Mouse (Mus musculus) hindbrain, embryonic 11.5 days (tissue): ENCODE data around the gene Pitpnm3. TPM values are rescaled to one million over a fixed set of nuclear protein-coding genes. Genes with fewer than 3 reads are reported as not detected.

Experiments used
- ATAC-seq: fragments of 200-750 bp; cut with Nextera tagmentation; 2 replicates; pipeline ENCODE4 v1.8.0; 2017; ENCODE audit warnings: mild to moderate bottlenecking, moderate TSS enrichment, moderate library complexity; ENCODE audit not compliant: low FRiP score
- DNase-seq: peaks from one replicate; pipeline ENCODE4 v3.0.0-alpha.2; 2015; ENCODE audit warnings: low spot score
- H3K27ac ChIP-seq: fragments of 300-500 bp; sonication (generic); 2 replicates; pipeline ENCODE4 v1.5.1; 2014; ENCODE audit warnings: mild to moderate bottlenecking, low read depth, low read length
- H3K27me3 ChIP-seq: fragments of 300-500 bp; sonication (generic); 2 replicates; pipeline ENCODE4 v1.6.1; 2014; ENCODE audit warnings: mild to moderate bottlenecking, low read length, moderate library complexity, mixed read lengths; ENCODE audit not compliant: control insufficient read depth, insufficient read depth
- H3K36me3 ChIP-seq: fragments of 300-500 bp; sonication (generic); 2 replicates; pipeline ENCODE4 v1.6.1; 2014; ENCODE audit warnings: mild to moderate bottlenecking, low read length, moderate library complexity, mixed read lengths; ENCODE audit not compliant: control insufficient read depth, insufficient read depth
- H3K4me1 ChIP-seq: fragments of 300-500 bp; sonication (generic); replicated peaks from 2 replicates; pipeline ENCODE4 v1.6.1; 2014; ENCODE audit warnings: low read length, mixed read lengths; ENCODE audit not compliant: control insufficient read depth, insufficient read depth
- H3K4me2 ChIP-seq: fragments of 300-500 bp; sonication (generic); replicated peaks from 2 replicates; pipeline ENCODE4 v1.6.1; 2014; ENCODE audit warnings: mild to moderate bottlenecking, low read depth, low read length
- H3K4me3 ChIP-seq: fragments of 300-500 bp; sonication (generic); 2 replicates; pipeline ENCODE4 v1.5.1; 2014; ENCODE audit warnings: low read depth, low read length
- H3K9ac ChIP-seq: fragments of 300-500 bp; sonication (generic); 2 replicates; pipeline ENCODE4 v1.6.1; 2014; ENCODE audit warnings: low read depth, low read length
- H3K9me3 ChIP-seq: fragments of 300-500 bp; sonication (generic); 2 replicates; pipeline ENCODE4 v1.6.1; 2016; ENCODE audit warnings: low read length; ENCODE audit not compliant: control insufficient read depth
- WGBS: fragments of 180-500 bp; shearing (Covaris S2); extraction: QIAGEN DNeasy Blood & Tissue Kit; methylation state at CpG from one replicate; pipeline ENCODE4 v1.1.7; 2014; 5-methylcytosine and 5-hydroxymethylcytosine counted together
- polyA plus RNA-seq: library from polyadenylated mRNA; unstranded; fragments of >200 nt; fragmentation: Nextera tagmentation; extraction: Ambion mirVana; gene quantifications from 2 replicates; pipeline ENCODE4 v1.2.1, GENCODE M21; 2014

Pitpnm3 gene
- polyA plus RNA-seq, 1 experiment from 2014 or later: 0.48 TPM

DNA sequence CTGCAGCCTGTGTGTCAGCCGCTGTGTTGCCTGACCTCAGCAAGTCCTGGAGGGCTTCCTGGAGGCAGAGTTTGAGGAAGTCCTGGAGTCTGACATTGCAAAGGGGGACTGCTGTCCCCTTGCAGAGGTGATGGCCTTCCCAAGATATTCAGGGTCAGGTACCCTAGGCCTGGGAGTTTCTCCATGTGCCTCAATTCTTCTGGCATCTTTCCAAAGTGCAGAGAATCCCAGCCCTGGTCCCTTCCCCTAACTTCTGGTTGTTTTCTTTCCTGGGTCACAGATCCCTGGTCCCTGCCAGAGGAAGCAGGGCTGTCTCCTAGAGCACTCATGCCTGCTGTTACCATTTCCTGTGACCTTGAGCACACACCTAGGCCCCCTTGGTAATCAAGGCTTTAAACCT, 3.9 kb downstream of the Pitpnm3 start:
- WGBS: 95% methylated on average over 1 of the region's 1 CpGs
- H3K4me1 ChIP-seq: peaks cover 5% of the 10 kb centered on the region; the same call in 1 of the 2 replicates
- H3K36me3 ChIP-seq: no peaks in the 10 kb centered on the region
- H3K9ac ChIP-seq: no peak overlapping the region
- no peak for ATAC-seq
- H3K4me3 ChIP-seq: no peak overlapping the region
- no peaks in the 10 kb centered on the region for H3K9me3 ChIP-seq
- H3K27me3 ChIP-seq: peaks cover 26% of the 10 kb centered on the region
- no peak overlapping the region for H3K4me2 ChIP-seq
- no peak overlapping the region for H3K27ac ChIP-seq
- no peak for DNase-seq

DNA sequence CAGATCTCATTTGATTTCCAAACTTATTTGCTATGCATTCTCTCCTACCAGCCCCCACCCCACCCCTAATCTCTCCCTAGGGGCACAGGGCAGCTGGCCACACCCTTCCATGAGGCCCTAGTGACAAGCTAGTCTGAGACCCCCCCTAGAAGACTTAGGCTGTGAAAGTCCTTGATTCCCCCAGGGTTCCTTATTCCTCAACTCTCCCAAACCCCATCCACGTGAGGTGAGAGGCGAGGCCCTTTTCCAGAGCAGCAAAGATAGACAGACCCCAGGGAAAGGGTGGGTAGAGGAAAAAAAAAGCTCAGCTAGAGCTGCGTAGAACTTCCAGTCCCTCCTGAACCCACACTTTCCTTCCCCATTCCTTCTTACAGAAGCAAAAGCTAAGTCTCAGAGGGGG, 4.7 kb downstream of the Pitpnm3 start:
- ATAC-seq (no peak), DNase-seq (no peak)
- H3K36me3 ChIP-seq: no peaks in the 10 kb centered on the region
- WGBS: 79% methylated on average over 3 of the region's 3 CpGs
- H3K4me3 ChIP-seq: no peak overlapping the region
- no peak overlapping the region for H3K27ac ChIP-seq
- no peak overlapping the region for H3K4me2 ChIP-seq
- H3K27me3 ChIP-seq: peaks cover 22% of the 10 kb centered on the region
- no peak overlapping the region for H3K9ac ChIP-seq
- H3K4me1 ChIP-seq: peaks cover 5% of the 10 kb centered on the region; the same call in 1 of the 2 replicates
- no peaks in the 10 kb centered on the region for H3K9me3 ChIP-seq

- Histone ChIP-seq H3K9ac (no peak overlapping the region), H3K4me1 (peaks cover 5% of the 10 kb centered on the region; the same call in 1 of the 2 replicates), H3K36me3 (no peaks in the 10 kb centered on the region), H3K27ac (no peak overlapping the region), H3K4me3 (no peak overlapping the region), H3K4me2 (no peak overlapping the region), H3K9me3 (no peaks in the 10 kb centered on the region), H3K27me3 (peaks cover 22% of the 10 kb centered on the region)
- ATAC-seq: no peak
- 56% methylated on average over 3 of the region's 3 CpGs for WGBS
- DNase-seq: no peak
These were observed 5.1 kb downstream of the Pitpnm3 start for GRCm38 (mm10) chr11:72130472-72130871.

GRCm38 (mm10) chr11:72130021-72130420, 5.6 kb downstream of the Pitpnm3 start:
- DNase-seq: no peak
- H3K9ac ChIP-seq: no peak overlapping the region
- H3K27me3 ChIP-seq: peaks cover 19% of the 10 kb centered on the region
- H3K36me3 ChIP-seq: no peaks in the 10 kb centered on the region
- H3K9me3 ChIP-seq: no peaks in the 10 kb centered on the region
- H3K27ac ChIP-seq: no peak overlapping the region
- 16% methylated on average over 11 of the region's 11 CpGs for WGBS
- no peak overlapping the region for H3K4me3 ChIP-seq
- H3K4me2 ChIP-seq: no peak overlapping the region
- peaks cover under 1% of the 10 kb centered on the region; the same call in 1 of the 2 replicates for H3K4me1 ChIP-seq
- no peak for ATAC-seq

GRCm38 (mm10) chr11:72129032-72129894, 6.3 kb downstream of the Pitpnm3 start:
- H3K27ac ChIP-seq: no peak overlapping the region
- H3K27me3 ChIP-seq: peaks cover 12% of the 10 kb centered on the region
- no peaks in the 10 kb centered on the region for H3K4me1 ChIP-seq
- ATAC-seq (no peak), DNase-seq (no peak)
- no peaks in the 10 kb centered on the region for H3K9me3 ChIP-seq
- no peak overlapping the region for H3K9ac ChIP-seq
- no peak overlapping the region for H3K4me2 ChIP-seq
- WGBS: 75% methylated on average over 8 of the region's 8 CpGs
- H3K36me3 ChIP-seq: no peaks in the 10 kb centered on the region
- no peak overlapping the region for H3K4me3 ChIP-seq

GRCm38 (mm10) chr11:72127450-72128189, 8.0 kb downstream of the Pitpnm3 start:
- ATAC-seq (no peak), DNase-seq (no peak)
- Histone ChIP-seq H3K27ac (no peak overlapping the region), H3K36me3 (no peaks in the 10 kb centered on the region), H3K4me2 (no peak overlapping the region), H3K27me3 (peaks cover 4% of the 10 kb centered on the region; the same call in 1 of the 2 replicates), H3K9me3 (no peaks in the 10 kb centered on the region), H3K4me1 (no peaks in the 10 kb centered on the region), H3K9ac (no peak overlapping the region), H3K4me3 (no peak overlapping the region)
- WGBS: 71% methylated on average over 5 of the region's 5 CpGs

GRCm38 (mm10) chr11:72125781-72126180, 9.8 kb downstream of the Pitpnm3 start:
- whole genome bisulfite sequencing: 74% methylated on average over 3 of the region's 3 CpGs
- H3K27ac ChIP-seq: no peak overlapping the region
- no peak for DNase-seq

GRCm38 (mm10) chr11:72123531-72123930, 12.0 kb downstream of the Pitpnm3 start:
- H3K4me3 ChIP-seq: no peak overlapping the region
- H3K4me2 ChIP-seq: no peak overlapping the region
- DNase-seq: no peak
- H3K9me3 ChIP-seq: no peaks in the 10 kb centered on the region
- H3K27ac ChIP-seq: no peak overlapping the region
- H3K9ac ChIP-seq: no peak overlapping the region
- ATAC-seq: no peak
- H3K36me3 ChIP-seq: no peaks in the 10 kb centered on the region
- no peaks in the 10 kb centered on the region for H3K4me1 ChIP-seq
- H3K27me3 ChIP-seq: no peaks in the 10 kb centered on the region
- 85% methylated on average over 4 of the region's 4 CpGs for WGBS

More at GRCm38 (mm10) chr11:72125781-72126180, 9.8 kb downstream of the Pitpnm3 start:
- no peaks in the 10 kb centered on the region for H3K4me1 ChIP-seq
- no peaks in the 10 kb centered on the region for H3K9me3 ChIP-seq
- no peaks in the 10 kb centered on the region for H3K27me3 ChIP-seq
- H3K9ac ChIP-seq: no peak overlapping the region
- no peak for ATAC-seq
- H3K36me3 ChIP-seq: no peaks in the 10 kb centered on the region
- no peak overlapping the region for H3K4me2 ChIP-seq
- H3K4me3 ChIP-seq: no peak overlapping the region
